Mouse (Mus musculus) c-Kit-positive CD71-positive TER-119-positive erythroid progenitor cells, embryonic 14.5 days (primary cell): ENCODE data around the gene AA467197.

ENCODE experiments used
- DNase-seq: peaks from one replicate; pipeline ENCODE4 v3.0.0-alpha.2; 2013; ENCODE audit warnings: low spot score

Gene AA467197

GRCm38 (mm10) chr2:122638029-122638428, 1.2 kb downstream of the AA467197 start:
- no peak for DNase-seq

DNA sequence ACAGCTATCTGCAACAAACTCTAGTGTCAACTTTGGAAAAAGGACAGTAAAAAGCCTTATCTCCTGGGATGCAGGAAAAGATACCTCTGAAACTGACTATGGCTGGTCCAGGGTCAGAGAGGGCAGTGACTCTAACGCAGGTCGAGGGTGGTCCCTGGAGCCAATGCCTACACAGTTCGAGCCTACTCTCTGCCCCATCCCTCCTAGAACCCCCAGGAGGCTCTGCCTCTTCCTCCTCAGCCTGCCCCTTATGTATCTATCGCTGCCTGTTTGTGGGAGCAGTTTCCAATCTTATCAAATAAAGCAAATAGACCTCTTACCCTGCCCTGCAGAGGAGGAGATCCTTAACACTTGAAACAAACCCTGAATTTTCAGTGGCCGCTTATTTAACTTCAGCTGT, 1.9 kb downstream of the AA467197 start:
- DNase-seq = no peak

GRCm38 (mm10) chr2:122652096-122653084, 15.6 kb downstream of the AA467197 start:
- no peak for DNase-seq

GRCm38 (mm10) chr2:122656052-122656451, 19.3 kb downstream of the AA467197 start:
- DNase-seq = no peak

DNA sequence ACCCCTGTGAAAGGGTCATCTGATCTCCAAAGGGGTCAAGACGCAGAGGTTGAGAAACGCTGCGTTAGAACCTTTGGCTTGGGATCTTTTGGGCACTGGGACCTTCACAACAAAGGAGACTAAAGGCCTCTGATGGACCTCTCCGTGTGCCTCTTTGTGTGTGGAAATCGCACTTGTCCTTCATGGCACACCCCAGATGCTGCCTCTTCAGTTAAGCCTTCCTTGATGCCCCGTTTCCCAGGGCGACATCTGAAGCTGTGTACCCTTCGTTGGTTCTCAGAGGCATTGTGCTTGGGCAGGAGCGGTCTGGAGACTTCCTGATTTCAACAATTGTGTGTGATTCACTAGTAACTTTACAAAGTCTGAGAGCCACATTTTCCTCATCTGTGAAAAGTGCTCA, 20.0 kb downstream of the AA467197 start:
- no peak for DNase-seq

- no peak for DNase-seq
These were observed 21.1 kb downstream of the AA467197 start for GRCm38 (mm10) chr2:122657707-122658524.

- no peak for DNase-seq
These were observed 23.0 kb downstream of the AA467197 start for GRCm38 (mm10) chr2:122659825-122660224.

DNA sequence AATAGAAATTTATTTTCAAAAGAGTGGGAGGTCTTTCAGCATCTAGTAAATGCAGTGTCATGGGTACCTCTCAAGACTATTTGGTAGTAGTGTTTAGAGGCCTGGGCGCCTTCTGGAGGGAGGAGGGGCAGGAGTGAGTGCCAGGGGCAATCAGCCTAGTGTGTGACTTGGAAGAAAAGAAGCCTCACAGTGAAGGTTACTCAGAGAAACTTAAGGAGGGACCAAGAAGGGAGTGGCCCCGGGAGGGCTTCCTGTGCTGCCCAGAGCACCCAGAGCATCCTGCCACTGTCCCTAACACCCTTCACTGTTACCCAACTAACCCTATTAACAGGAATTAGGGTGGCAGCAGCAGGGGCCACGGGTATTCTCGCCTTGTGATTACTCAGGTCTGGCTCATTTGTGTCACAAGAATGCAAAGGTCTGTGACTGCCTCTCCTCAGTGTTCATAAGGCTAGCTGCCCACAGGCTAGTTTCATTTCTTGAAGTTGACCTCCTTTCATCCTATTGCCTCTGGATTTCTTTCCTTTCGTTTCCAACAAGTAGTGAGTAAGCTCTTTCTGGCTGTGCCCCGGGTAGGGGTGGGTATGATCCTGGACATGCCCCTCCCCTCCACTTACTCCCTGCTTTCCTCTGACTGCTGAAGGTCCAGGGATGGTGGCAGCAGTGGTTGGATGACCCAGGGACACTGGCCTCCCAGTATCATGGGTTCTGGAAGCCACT, 28.6 kb downstream of the AA467197 start:
- no peak for DNase-seq

GRCm38 (mm10) chr2:122665973-122666875, 29.4 kb downstream of the AA467197 start:
- DNase-seq = no peak

GRCm38 (mm10) chr2:122667856-122668255, 31.1 kb downstream of the AA467197 start:
- no peak for DNase-seq

- DNase-seq = no peak
These were observed 34.9 kb downstream of the AA467197 start for GRCm38 (mm10) chr2:122671714-122672113.

DNA sequence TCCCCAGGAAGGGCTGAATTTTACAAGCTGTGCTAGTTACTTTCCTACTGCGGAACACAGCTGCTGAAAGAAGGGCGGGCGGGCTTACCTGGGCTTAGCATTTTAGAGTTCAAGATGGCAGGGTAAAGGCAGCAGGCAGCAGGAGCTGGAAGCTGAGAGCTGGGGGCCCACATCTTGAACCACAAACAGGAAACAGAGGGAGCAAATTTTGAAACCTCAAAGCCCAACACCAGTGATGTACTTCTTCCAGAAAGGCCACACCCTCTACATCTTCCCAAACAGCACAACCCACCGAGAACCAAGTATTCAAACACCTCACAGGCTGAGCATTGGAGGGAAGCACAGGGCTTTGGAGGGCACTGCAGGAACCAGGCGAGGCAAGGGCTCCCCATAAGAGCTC, 36.1 kb downstream of the AA467197 start:
- DNase-seq = no peak

DNA sequence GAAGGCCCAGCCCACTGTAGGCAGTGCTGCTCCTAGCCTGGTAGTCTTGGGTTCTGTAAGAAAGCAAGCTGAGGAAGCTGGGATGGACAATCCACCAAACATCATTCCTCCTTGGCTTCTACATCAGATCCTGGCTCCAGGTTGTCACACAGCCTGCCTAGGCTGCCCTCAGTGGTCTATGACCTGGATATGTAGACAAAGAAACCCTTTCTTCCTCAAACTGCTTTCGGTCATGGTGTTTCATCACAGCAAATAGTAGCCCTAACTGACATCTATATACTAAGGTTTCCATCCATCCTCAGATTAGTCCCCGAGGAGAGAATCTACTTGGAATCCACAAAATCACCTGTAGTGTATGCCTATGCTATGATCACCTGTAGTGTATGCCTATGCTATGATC, 38.3 kb downstream of the AA467197 start:
- DNase-seq = no peak

DNA sequence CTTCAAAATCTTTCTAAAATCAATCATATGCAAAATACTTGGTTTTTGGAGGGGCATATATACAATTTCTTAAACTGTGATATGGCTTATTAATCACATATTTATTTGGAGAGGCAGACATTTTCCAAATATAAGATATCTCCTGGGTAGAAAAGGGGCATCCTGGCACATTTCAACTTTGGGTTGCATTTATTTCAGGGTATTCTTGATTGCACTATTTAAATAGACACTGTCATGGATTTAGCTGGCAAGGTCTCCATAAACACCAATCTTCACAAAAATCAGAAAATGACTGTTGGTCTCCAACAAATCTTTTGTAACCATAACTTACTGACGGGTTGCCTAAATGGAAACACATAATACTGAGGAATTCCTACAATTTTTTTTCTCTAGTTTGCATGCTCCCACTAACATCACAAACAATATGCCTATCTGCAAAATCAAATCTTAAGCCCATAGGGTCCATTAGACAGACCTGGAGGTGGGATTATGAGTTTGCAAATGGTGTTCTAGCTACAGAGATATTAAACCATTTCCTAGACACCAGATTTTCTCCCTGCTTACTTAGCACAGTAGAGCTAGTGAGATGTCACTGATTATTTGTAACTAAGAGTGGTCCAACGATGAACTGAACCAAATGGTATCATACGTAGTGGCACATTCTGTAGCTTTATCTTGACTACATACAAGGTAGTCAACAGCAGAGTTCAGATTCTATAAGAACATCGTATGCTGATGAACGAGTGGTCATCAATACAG, 44.8 kb downstream of the AA467197 start:
- DNase-seq = no peak

GRCm38 (mm10) chr2:122682520-122682919, 45.7 kb downstream of the AA467197 start:
- DNase-seq = no peak

GRCm38 (mm10) chr2:122683641-122684040, 46.9 kb downstream of the AA467197 start:
- DNase-seq = no peak

DNA sequence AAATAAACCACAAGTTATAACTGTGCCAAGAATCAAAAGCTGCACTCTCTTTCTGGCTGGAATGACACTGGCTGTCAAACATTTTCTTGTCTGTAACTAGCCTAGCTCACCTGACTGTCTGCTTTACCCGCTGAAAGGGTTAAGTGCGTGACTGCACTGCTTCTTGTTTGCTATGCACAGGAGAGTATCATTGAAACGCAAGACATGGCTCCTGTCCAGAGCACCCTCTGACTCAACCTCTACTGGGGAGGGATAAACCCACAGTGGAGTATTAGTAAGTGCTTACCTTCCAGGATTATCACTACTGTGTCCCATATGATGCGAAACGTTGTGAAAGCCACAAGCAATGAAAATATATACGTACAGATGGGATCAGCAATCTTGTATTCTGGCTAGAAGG, 49.9 kb downstream of the AA467197 start:
- DNase-seq = no peak
